Mouse (Mus musculus): ENCODE measurements at regions not wholly inside any gene's neighbourhood (a gene's known extent, or its start where the extent isn't known, plus 50 kb on each side); places are given as distances from the start of the nearest gene placed in this dataset.

GRCm38 (mm10) chr1:73507071-73507754 lies 491.5 kb upstream of the Tnp1 start:
- Histone ChIP-seq H3K4me3 (replicated peaks; ENCODE audit: insufficient read depth, low read depth, low read length) (no peak overlapping the region), H3K4me1 (ENCODE audit: control insufficient read depth, insufficient read depth, low read length) (no peaks in the 10 kb centered on the region), H3K27ac (ENCODE audit: insufficient read depth, low read length) (no peak overlapping the region), H3K27me3 (ENCODE audit: control insufficient read depth, insufficient read depth, low read length) (no peaks in the 10 kb centered on the region)
- no peak for DNase-seq
- TF ChIP-seq POLR2A (IDR thresholded peaks at IDR 0.05; ENCODE audit: borderline replicate concordance, insufficient read depth, low read length) = no peak
- TF ChIP-seq CTCF (IDR thresholded peaks at IDR 0.05; ENCODE audit: borderline replicate concordance, insufficient read depth, low read depth, low read length) = no peak
- WGBS = 54% methylated on average over 10 of the region's 10 CpGs

- Histone ChIP-seq H3K4me3 (replicated peaks; ENCODE audit: insufficient read depth, low read depth, low read length) (no peak overlapping the region), H3K27me3 (ENCODE audit: control insufficient read depth, insufficient read depth, low read length) (no peaks in the 10 kb centered on the region), H3K27ac (ENCODE audit: insufficient read depth, low read length) (no peak overlapping the region), H3K4me1 (ENCODE audit: control insufficient read depth, insufficient read depth, low read length) (no peaks in the 10 kb centered on the region)
- 89% methylated on average over 4 of the region's 4 CpGs for WGBS
- TF ChIP-seq CTCF (IDR thresholded peaks at IDR 0.05; ENCODE audit: borderline replicate concordance, insufficient read depth, low read depth, low read length) (no peak), POLR2A (IDR thresholded peaks at IDR 0.05; ENCODE audit: borderline replicate concordance, insufficient read depth, low read length) (no peak)
- DNase-seq = no peak
Observed at GRCm38 (mm10) chr1:73503611-73504010, 487.9 kb upstream of the Tnp1 start.

- no peak for DNase-seq
- TF ChIP-seq CTCF (IDR thresholded peaks at IDR 0.05; ENCODE audit: borderline replicate concordance, insufficient read depth, low read depth, low read length) (no peak), POLR2A (IDR thresholded peaks at IDR 0.05; ENCODE audit: borderline replicate concordance, insufficient read depth, low read length) (no peak)
- H3K4me3 ChIP-seq (replicated peaks; ENCODE audit: insufficient read depth, low read depth, low read length) = no peak overlapping the region
- no peaks in the 10 kb centered on the region for H3K4me1 ChIP-seq (ENCODE audit: control insufficient read depth, insufficient read depth, low read length)
- 60% methylated on average over 3 of the region's 3 CpGs for WGBS
- no peaks in the 10 kb centered on the region for H3K27me3 ChIP-seq (ENCODE audit: control insufficient read depth, insufficient read depth, low read length)
- no peak overlapping the region for H3K27ac ChIP-seq (ENCODE audit: insufficient read depth, low read length)
Observed at GRCm38 (mm10) chr1:73500671-73501070, 485.0 kb upstream of the Tnp1 start.

- no peak for TF ChIP-seq POLR2A (IDR thresholded peaks at IDR 0.05; ENCODE audit: borderline replicate concordance, insufficient read depth, low read length)
- no peak for TF ChIP-seq CTCF (IDR thresholded peaks at IDR 0.05; ENCODE audit: borderline replicate concordance, insufficient read depth, low read depth, low read length)
- Histone ChIP-seq H3K4me1 (ENCODE audit: control insufficient read depth, insufficient read depth, low read length) (no peaks in the 10 kb centered on the region), H3K27ac (ENCODE audit: insufficient read depth, low read length) (no peak overlapping the region), H3K27me3 (ENCODE audit: control insufficient read depth, insufficient read depth, low read length) (no peaks in the 10 kb centered on the region), H3K4me3 (replicated peaks; ENCODE audit: insufficient read depth, low read depth, low read length) (no peak overlapping the region)
- no peak for DNase-seq
Observed at GRCm38 (mm10) chr1:73495971-73496749, 480.5 kb upstream of the Tnp1 start.

- H3K27ac ChIP-seq (ENCODE audit: insufficient read depth, low read length) = no peak overlapping the region
- TF ChIP-seq POLR2A (IDR thresholded peaks at IDR 0.05; ENCODE audit: borderline replicate concordance, insufficient read depth, low read length) (no peak), CTCF (IDR thresholded peaks at IDR 0.05; ENCODE audit: borderline replicate concordance, insufficient read depth, low read depth, low read length) (no peak)
- 37% methylated on average over 2 of the region's 2 CpGs for WGBS
- H3K27me3 ChIP-seq (ENCODE audit: control insufficient read depth, insufficient read depth, low read length) = no peaks in the 10 kb centered on the region
- DNase-seq = no peak
- no peaks in the 10 kb centered on the region for H3K4me1 ChIP-seq (ENCODE audit: control insufficient read depth, insufficient read depth, low read length)
- H3K4me3 ChIP-seq (replicated peaks; ENCODE audit: insufficient read depth, low read depth, low read length) = no peak overlapping the region
Observed at GRCm38 (mm10) chr1:73481956-73482355, 466.2 kb upstream of the Tnp1 start.

DNA sequence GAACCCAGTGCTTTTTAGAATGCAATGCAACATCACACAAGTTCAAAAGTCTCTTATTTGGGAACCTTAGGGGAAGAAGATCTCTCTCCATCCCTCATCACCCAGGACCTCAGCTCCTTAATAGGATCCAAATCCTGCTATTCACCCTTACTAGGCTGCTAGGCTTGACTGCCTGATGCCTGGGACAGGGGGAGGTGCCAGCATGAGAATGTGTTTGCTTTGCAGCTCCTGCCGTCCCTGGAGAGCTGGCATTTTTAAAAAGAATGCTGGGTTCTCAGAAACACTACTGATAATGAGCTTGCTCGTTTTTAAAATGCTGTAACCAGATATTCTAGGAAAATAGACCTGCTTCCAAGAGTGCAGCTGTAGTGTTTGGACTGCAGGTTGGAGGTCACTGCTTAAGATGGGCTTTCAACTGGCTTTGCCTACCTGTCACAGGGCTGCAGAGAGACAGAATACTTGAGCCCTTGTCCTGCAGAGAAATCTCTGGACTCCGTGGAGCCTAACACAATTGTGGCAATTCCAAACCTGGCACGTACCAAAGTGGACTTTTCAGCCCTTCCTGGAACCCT lies 463.7 kb upstream of the Tnp1 start:
- H3K27me3 ChIP-seq (ENCODE audit: control insufficient read depth, insufficient read depth, low read length) = no peaks in the 10 kb centered on the region
- no peak for DNase-seq
- no peak overlapping the region for H3K4me3 ChIP-seq (replicated peaks; ENCODE audit: insufficient read depth, low read depth, low read length)
- TF ChIP-seq CTCF (IDR thresholded peaks at IDR 0.05; ENCODE audit: borderline replicate concordance, insufficient read depth, low read depth, low read length) (no peak), POLR2A (IDR thresholded peaks at IDR 0.05; ENCODE audit: borderline replicate concordance, insufficient read depth, low read length) (no peak)
- H3K4me1 ChIP-seq (ENCODE audit: control insufficient read depth, insufficient read depth, low read length) = no peaks in the 10 kb centered on the region
- 64% methylated on average over 4 of the region's 4 CpGs for WGBS
- H3K27ac ChIP-seq (ENCODE audit: insufficient read depth, low read length) = no peak overlapping the region

DNA sequence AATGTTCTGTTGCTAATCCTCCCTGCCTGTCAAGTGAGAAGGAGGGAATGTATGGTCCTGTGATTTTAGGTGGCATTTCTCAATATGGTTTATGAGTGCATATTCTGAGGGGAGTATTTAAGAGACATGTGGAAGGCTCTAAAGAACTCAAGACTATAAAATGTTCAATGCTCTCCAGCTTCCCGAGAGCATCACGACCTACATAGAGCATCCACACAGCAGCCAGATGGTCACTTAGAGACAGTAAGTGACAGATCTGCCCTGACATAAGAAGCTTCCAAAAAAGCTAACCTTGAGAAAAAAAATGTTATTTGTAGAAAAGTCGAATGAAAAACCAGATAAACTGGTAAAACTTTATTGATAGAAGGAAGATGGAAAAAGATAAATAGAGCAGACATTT lies 444.9 kb upstream of the Tnp1 start:
- DNase-seq = peak in 1 of 2 experiments; percentile 11
- 16% methylated on average over 3 of the region's 3 CpGs for WGBS

More for the DNA sequence above, 444.9 kb upstream of the Tnp1 start:
- Histone ChIP-seq H3K27me3 (ENCODE audit: control insufficient read depth, insufficient read depth, low read length) (no peaks in the 10 kb centered on the region), H3K4me3 (replicated peaks; ENCODE audit: insufficient read depth, low read depth, low read length) (no peak overlapping the region), H3K4me1 (ENCODE audit: control insufficient read depth, insufficient read depth, low read length) (peaks cover 8% of the 10 kb centered on the region; the same call in 1 of the 2 replicates), H3K27ac (ENCODE audit: insufficient read depth, low read length) (no peak overlapping the region)
- TF ChIP-seq CTCF (IDR thresholded peaks at IDR 0.05; ENCODE audit: borderline replicate concordance, insufficient read depth, low read depth, low read length) = no peak
- TF ChIP-seq POLR2A (IDR thresholded peaks at IDR 0.05; ENCODE audit: borderline replicate concordance, insufficient read depth, low read length) = no peak

Measured in cerebellum, adult 2 months (tissue).